In genomic region chr7:38085573-38086211, GRCm38 (mm10) we compare ENCODE assay signal across 8 mouse cellular contexts. TPM values are rescaled to one million over a fixed set of nuclear protein-coding genes. Genes with fewer than 3 reads are reported as not detected.
DNase-seq lines count a peak whose midpoint lies in the region; ATAC-seq and TF ChIP-seq lines count a peak whose summit lies in the region.

No protein-coding gene starts in this region.

- peaks cover 25 to 52% of the 10 kb centered on the region in 2 experiments for H3K4me1 ChIP-seq in CH12.LX (ENCODE audit: control insufficient read depth in 1 of 2, insufficient read depth in 2 of 2)
- H3K4me1 ChIP-seq in bone marrow macrophage, adult 2 months (ENCODE audit: control insufficient read depth, insufficient read depth, low read length), result peaks cover 16% of the 10 kb centered on the region
- peaks cover 57% of the 10 kb centered on the region for H3K4me1 ChIP-seq in erythroblast, embryonic 14.5 days (ENCODE audit: control insufficient read depth)
- H3K4me1 ChIP-seq in heart, embryonic 15.5 days (replicated peaks), result peaks cover 30% of the 10 kb centered on the region

- no peak for TF ChIP-seq EP300 in CH12.LX (IDR thresholded peaks at IDR 0.05; ENCODE audit: low read length)

- H3K27ac ChIP-seq in CH12.LX (ENCODE audit: insufficient read depth, low read depth), result no peak overlapping the region
- H3K27ac ChIP-seq in bone marrow macrophage, adult 2 months (ENCODE audit: insufficient read depth, low read depth, low read length), result no peak overlapping the region
- peak overlapping the region; percentile 35 for H3K27ac ChIP-seq in heart, embryonic 15.5 days

- peak overlapping the region in 2 of 3 experiments; percentile 41 to 45 for H3K4me3 ChIP-seq in CH12.LX (replicated peaks in 1 of 3; ENCODE audit: low read depth in 2 of 3, low read length in 2 of 3, poor library complexity in 1 of 3)
- H3K4me3 ChIP-seq in bone marrow macrophage, adult 2 months (ENCODE audit: insufficient read depth, low read length), result peak overlapping the region; percentile 61
- peak overlapping the region; percentile 71 for H3K4me3 ChIP-seq in erythroblast, embryonic 14.5 days (replicated peaks)
- H3K4me3 ChIP-seq in heart, embryonic 15.5 days, result peak overlapping the region; percentile 56

- no peak overlapping the region for H3K9ac ChIP-seq in CH12.LX (ENCODE audit: insufficient read depth, low read depth)
- H3K9ac ChIP-seq in heart, embryonic 15.5 days, result peak overlapping the region; percentile 51

- DNase-seq in CH12.LX (ENCODE audit: extremely low read depth), result no peak
- peak; percentile 66 for DNase-seq in kidney, postnatal 14 days
- DNase-seq in lung, postnatal 4 days, result peak; percentile 70 to 75
- DNase-seq in retina, embryonic 14.5 days (ENCODE audit: low spot score), result peak; percentile 73
- peak; percentile 71 for DNase-seq in urinary bladder, postnatal 14 days (ENCODE audit: low spot score)

- no peak for TF ChIP-seq CTCF in CH12.LX (conservative IDR thresholded peaks at IDR 0.05 in 1 of 2, IDR thresholded peaks at IDR 0.05 in 1 of 2; ENCODE audit: low read depth in 2 of 2, low read length in 2 of 2)
- TF ChIP-seq CTCF in bone marrow macrophage, adult 2 months (IDR thresholded peaks at IDR 0.05; ENCODE audit: low read depth, low read length), result no peak

- under 1% methylated on average over 35 of the region's 35 CpGs for WGBS in heart, embryonic 15.5 days

- no peaks in the 10 kb centered on the region for H3K36me3 ChIP-seq in CH12.LX (replicated peaks in 1 of 2; ENCODE audit: control insufficient read depth in 1 of 2, insufficient read depth in 1 of 2, low read length in 1 of 2)
- H3K36me3 ChIP-seq in erythroblast, embryonic 14.5 days (ENCODE audit: control insufficient read depth), result no peaks in the 10 kb centered on the region
- H3K36me3 ChIP-seq in heart, embryonic 15.5 days, result no peaks in the 10 kb centered on the region

- H3K4me2 ChIP-seq in CH12.LX (ENCODE audit: insufficient read depth, low read depth, poor library complexity, severe bottlenecking), result peak overlapping the region; percentile 85
- peak overlapping the region; percentile 88 for H3K4me2 ChIP-seq in heart, embryonic 15.5 days

- no peaks in the 10 kb centered on the region for H3K27me3 ChIP-seq in CH12.LX (replicated peaks)
- H3K27me3 ChIP-seq in erythroblast, embryonic 14.5 days (ENCODE audit: control insufficient read depth), result no peaks in the 10 kb centered on the region
- H3K27me3 ChIP-seq in heart, embryonic 15.5 days, result no peaks in the 10 kb centered on the region

- no peak for TF ChIP-seq POLR2A in CH12.LX (IDR thresholded peaks at IDR 0.05; ENCODE audit: low read depth, low read length)
- no peak for TF ChIP-seq POLR2A in bone marrow macrophage, adult 2 months (IDR thresholded peaks at IDR 0.05; ENCODE audit: borderline replicate concordance, low read depth, low read length)

- no peaks in the 10 kb centered on the region for H3K79me2 ChIP-seq in CH12.LX (replicated peaks; ENCODE audit: control insufficient read depth, extremely low read depth, insufficient read depth, poor library complexity, severe bottlenecking)

- H3K9me3 ChIP-seq in CH12.LX (replicated peaks; ENCODE audit: low read length), result no peaks in the 10 kb centered on the region
- H3K9me3 ChIP-seq in erythroblast, embryonic 14.5 days (ENCODE audit: control insufficient read depth, low read length), result no peaks in the 10 kb centered on the region
- no peaks in the 10 kb centered on the region for H3K9me3 ChIP-seq in heart, embryonic 15.5 days (replicated peaks)

- ATAC-seq in heart, embryonic 15.5 days (replicated peaks; ENCODE audit: insufficient number of reproducible peaks, insufficient read depth, low FRiP score, low read depth), result peak; percentile 19

- no peak for TF ChIP-seq RAD21 in CH12.LX (IDR thresholded peaks at IDR 0.05; ENCODE audit: low read depth, low read length)

- dilution Hi-C loops in CH12.LX (cut with MboI; ENCODE audit: extremely low pct_ligation_motif_present, extremely low pct_unique_long_range_greater_than_20kb, low sequenced_read_pairs), result no loop called here

- in situ Hi-C loops in CH12.LX (cut with MboI; ENCODE audit: low pct_ligation_motif_present, low pct_unique_long_range_greater_than_20kb, low sequenced_read_pairs), result no loop called here

TF ChIP-seq in CH12.LX, 34 proteins besides CTCF, POLR2A, EP300 and RAD21:
- no peak for TF ChIP-seq SIN3A (IDR thresholded peaks at IDR 0.05; ENCODE audit: low read length)
- no peak for TF ChIP-seq TBP (conservative IDR thresholded peaks at IDR 0.05; ENCODE audit: low read depth, low read length)
- TF ChIP-seq MYC (IDR thresholded peaks at IDR 0.05; ENCODE audit: low read depth, low read length), result no peak
- TF ChIP-seq CHD2 (IDR thresholded peaks at IDR 0.05; ENCODE audit: low read length), result no peak
- TF ChIP-seq UBTF (IDR thresholded peaks at IDR 0.05; ENCODE audit: low read depth, low read length), result no peak

RNA-seq across cellular contexts. Expression of gene Ccne1, which starts 21.6 kb away (rescaled TPM):
- total RNA-seq in CH12.LX (2012; rRNA removed) (43.7 and 74.4 TPM in 2 replicates), CH12.LX (2014; rRNA removed) (70.0 and 77.8 TPM in 2 replicates)
- polyA plus RNA-seq in CH12.LX (2012; ENCODE audit: insufficient read length, low read depth), result 109 and 110 TPM in 2 replicates
- polyA plus RNA-seq in bone marrow macrophage, adult 2 months (2012; ENCODE audit: insufficient read depth, insufficient read length, missing spikeins), result 7.0 and 10.2 TPM in 2 replicates
- 10.1 and 12.0 TPM in 2 replicates for polyA plus RNA-seq in erythroblast, embryonic 14.5 days (2012)
- 23.5 and 29.0 TPM in 2 replicates for polyA plus RNA-seq in heart, embryonic 15.5 days (2015; fragmentation: Nextera tagmentation; extraction: Ambion mirVana)
